Mouse (Mus musculus) limb, embryonic 11.5 days (tissue): ENCODE data around the gene Evi2. TPM values are rescaled to one million over a fixed set of nuclear protein-coding genes. Genes with fewer than 3 reads are reported as not detected.

Source experiments
- ATAC-seq: fragments of 200-750 bp; cut with Nextera tagmentation; 2 replicates; pipeline ENCODE4 v1.8.0; 2017; ENCODE audit warnings: low read depth; ENCODE audit not compliant: insufficient number of reproducible peaks, low FRiP score, low TSS enrichment
- DNase-seq: peaks from one replicate; pipeline ENCODE4 v3.0.0-alpha.2; 2015; ENCODE audit warnings: low spot score
- H3K27ac ChIP-seq: fragments of 300-500 bp; sonication (generic); replicated peaks from 2 replicates; pipeline ENCODE4 v1.5.1; 2014; ENCODE audit warnings: low read depth, mild to moderate bottlenecking, low read length
- H3K27me3 ChIP-seq: fragments of 300-500 bp; sonication (generic); 2 replicates; pipeline ENCODE4 v1.6.1; 2014; ENCODE audit warnings: mild to moderate bottlenecking, low read length, mixed read lengths; ENCODE audit not compliant: control insufficient read depth, insufficient read depth
- H3K36me3 ChIP-seq: fragments of 300-500 bp; sonication (generic); 2 replicates; pipeline ENCODE4 v1.6.1; 2014; ENCODE audit warnings: mild to moderate bottlenecking, low read length, moderate library complexity, mixed read lengths; ENCODE audit not compliant: control insufficient read depth, insufficient read depth
- H3K4me1 ChIP-seq: fragments of 300-500 bp; sonication (generic); 2 replicates; pipeline ENCODE4 v1.6.1; 2014; ENCODE audit warnings: low read length, mixed read lengths; ENCODE audit not compliant: control insufficient read depth, insufficient read depth
- H3K4me2 ChIP-seq: fragments of 300-500 bp; sonication (generic); 2 replicates; pipeline ENCODE4 v1.6.1; 2014; ENCODE audit warnings: low read depth, mild to moderate bottlenecking, moderate library complexity; ENCODE audit not compliant: severe bottlenecking
- H3K4me3 ChIP-seq: fragments of 300-500 bp; sonication (generic); 2 replicates; pipeline ENCODE4 v1.5.1; 2014; ENCODE audit warnings: low read depth, low read length
- H3K9ac ChIP-seq: fragments of 300-500 bp; sonication (generic); 2 replicates; pipeline ENCODE4 v1.6.1; 2014; ENCODE audit warnings: mild to moderate bottlenecking, low read length
- H3K9me3 ChIP-seq: fragments of 300-500 bp; sonication (generic); 2 replicates; pipeline ENCODE4 v1.6.1; 2016; ENCODE audit warnings: low read length; ENCODE audit not compliant: control insufficient read depth
- WGBS: fragments of 180-500 bp; shearing (Covaris S2); extraction: QIAGEN DNeasy Blood & Tissue Kit; methylation state at CpG from one replicate; pipeline ENCODE4 v1.1.7; 2014; 5-methylcytosine and 5-hydroxymethylcytosine counted together
- polyA plus RNA-seq: library from polyadenylated mRNA; unstranded; fragments of >200 nt; fragmentation: Nextera tagmentation; extraction: Ambion mirVana; gene quantifications from 2 replicates; pipeline ENCODE4 v1.2.1, GENCODE M21; 2014

Evi2 gene
- polyA plus RNA-seq, 1 experiment from 2014 or later, result 0.91 TPM

DNA sequence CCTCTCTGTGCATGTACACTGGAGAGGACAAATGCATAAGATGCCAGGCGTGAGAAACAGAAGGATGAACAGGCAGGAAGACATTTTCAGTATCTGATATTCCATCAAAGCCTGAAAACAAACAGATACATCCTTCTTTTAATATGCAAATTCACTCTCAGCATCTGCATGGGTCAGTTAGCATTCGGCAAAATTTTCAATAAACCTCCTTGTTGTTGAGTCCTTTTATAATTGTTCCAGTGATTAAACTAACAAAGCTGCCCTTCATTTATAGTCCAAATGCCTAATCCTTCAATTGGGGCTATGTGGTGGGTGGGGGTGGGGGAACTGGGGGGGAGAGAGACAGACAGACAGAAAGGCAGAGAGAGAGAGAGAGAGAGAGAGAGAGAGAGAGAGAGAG is 27.5 kb downstream of the Evi2 start:
- Histone ChIP-seq H3K27me3 (no peaks in the 10 kb centered on the region), H3K4me3 (no peak overlapping the region), H3K27ac (no peak overlapping the region), H3K9ac (no peak overlapping the region), H3K4me2 (no peak overlapping the region), H3K9me3 (no peaks in the 10 kb centered on the region), H3K36me3 (no peaks in the 10 kb centered on the region), H3K4me1 (no peaks in the 10 kb centered on the region)
- no peak for ATAC-seq
- DNase-seq, result no peak
- WGBS, result 78% methylated on average over 2 of the region's 2 CpGs

DNA sequence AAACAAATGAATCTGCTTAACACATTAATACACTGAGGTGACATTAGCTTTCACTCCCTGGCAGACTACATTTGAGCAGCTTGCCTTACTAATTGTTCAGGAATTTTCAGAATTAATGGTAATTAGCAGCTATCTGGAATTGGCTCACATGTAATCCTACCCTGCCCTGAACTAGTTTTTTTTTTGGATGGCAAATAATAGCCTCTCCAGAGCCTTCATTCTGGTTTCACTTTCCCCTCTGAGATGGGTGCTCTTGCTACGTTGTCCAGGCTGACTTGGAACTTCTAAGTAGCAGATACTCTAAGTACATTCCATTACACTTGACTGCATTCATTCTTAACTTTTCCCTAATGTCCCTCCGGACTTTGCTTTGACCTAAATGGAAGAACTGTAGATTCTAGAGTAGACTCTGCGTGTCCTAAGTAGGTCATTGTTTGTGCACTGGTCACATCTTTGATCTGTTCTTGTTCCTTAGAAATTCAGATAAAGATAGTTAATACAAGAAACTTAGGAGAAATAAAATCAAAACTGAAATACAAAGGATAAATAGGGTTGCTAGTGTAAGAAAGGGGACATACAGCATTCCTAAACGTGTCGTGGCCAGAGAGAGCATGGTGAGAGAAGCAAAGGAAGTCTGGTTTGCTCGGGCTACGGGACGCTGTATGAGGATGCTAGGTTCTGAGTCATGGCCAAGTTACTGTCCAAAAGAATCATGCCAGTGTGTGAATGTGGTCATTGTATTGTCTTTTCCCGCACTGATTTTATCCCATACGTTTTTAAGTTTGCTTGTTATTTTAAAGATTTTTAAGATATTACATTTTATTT is 35.2 kb downstream of the Evi2 start:
- H3K4me1 ChIP-seq, result no peaks in the 10 kb centered on the region
- no peak overlapping the region for H3K27ac ChIP-seq
- DNase-seq (no peak), ATAC-seq (no peak)
- no peak overlapping the region for H3K9ac ChIP-seq
- H3K4me2 ChIP-seq, result no peak overlapping the region
- WGBS, result 93% methylated on average over 10 of the region's 10 CpGs
- no peaks in the 10 kb centered on the region for H3K9me3 ChIP-seq
- H3K27me3 ChIP-seq, result no peaks in the 10 kb centered on the region
- no peaks in the 10 kb centered on the region for H3K36me3 ChIP-seq
- H3K4me3 ChIP-seq, result no peak overlapping the region

DNA sequence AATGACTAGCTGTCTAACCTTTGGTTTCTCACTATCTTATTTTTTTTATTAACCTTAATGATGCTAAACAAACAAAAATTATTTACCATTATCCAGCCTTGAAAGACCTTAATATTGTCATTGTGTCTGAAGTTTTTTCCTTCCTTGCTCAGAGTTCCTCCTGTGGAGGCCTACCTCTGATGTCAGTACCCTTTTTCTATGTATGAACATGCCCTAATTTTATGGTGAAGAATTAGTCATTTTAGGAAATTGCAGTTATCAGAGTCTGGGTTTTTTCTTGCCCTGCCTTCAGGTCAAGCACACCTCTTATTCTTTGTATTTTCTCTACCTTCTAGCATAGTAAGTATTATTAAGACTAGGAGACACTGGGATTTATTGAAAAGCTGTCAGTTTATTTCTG is 45.7 kb downstream of the Evi2 start:
- Histone ChIP-seq H3K27ac (no peak overlapping the region), H3K36me3 (peaks cover 4% of the 10 kb centered on the region; the same call in 1 of the 2 replicates), H3K27me3 (no peaks in the 10 kb centered on the region), H3K9ac (no peak overlapping the region), H3K4me3 (no peak overlapping the region), H3K4me2 (no peak overlapping the region), H3K4me1 (no peaks in the 10 kb centered on the region), H3K9me3 (no peaks in the 10 kb centered on the region)
- DNase-seq (no peak), ATAC-seq (no peak)

DNA sequence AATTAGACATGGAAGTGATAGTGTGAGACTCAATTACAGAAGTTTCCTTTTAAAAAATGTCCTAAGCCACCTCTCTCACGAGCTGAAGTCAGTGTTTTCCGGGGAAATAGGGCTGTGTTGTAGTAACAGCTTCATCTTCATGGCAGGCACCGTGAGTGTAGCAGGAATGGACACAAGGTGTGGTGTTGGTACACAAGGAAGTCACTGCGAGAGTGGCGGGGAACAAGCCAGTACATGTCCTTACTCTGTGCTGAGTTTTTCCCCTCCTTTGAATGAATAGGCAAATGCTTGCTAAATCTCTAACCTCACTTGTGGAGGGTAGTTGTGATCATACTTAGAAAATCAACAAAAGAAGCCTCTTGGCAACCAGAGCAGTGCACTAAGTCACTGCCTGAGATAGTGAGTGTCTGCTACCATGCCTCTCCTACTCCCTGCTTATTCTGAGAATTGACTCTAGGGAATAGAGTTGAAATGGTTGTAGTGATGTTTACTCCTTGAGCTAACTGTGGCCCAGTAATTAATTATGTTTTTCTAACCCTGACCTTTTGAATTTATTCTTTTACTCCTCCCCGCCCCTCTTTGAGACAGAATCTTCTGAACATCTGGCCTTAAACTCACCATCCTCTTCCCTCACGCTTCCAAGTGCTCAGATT is 46.4 kb downstream of the Evi2 start:
- H3K27me3 ChIP-seq, result no peaks in the 10 kb centered on the region
- H3K36me3 ChIP-seq, result peaks cover 4% of the 10 kb centered on the region; the same call in 1 of the 2 replicates
- H3K4me3 ChIP-seq, result no peak overlapping the region
- DNase-seq (no peak), ATAC-seq (no peak)
- no peak overlapping the region for H3K4me2 ChIP-seq
- H3K27ac ChIP-seq, result no peak overlapping the region
- WGBS, result 82% methylated on average over 7 of the region's 7 CpGs
- H3K9ac ChIP-seq, result no peak overlapping the region
- H3K9me3 ChIP-seq, result no peaks in the 10 kb centered on the region
- no peaks in the 10 kb centered on the region for H3K4me1 ChIP-seq

DNA sequence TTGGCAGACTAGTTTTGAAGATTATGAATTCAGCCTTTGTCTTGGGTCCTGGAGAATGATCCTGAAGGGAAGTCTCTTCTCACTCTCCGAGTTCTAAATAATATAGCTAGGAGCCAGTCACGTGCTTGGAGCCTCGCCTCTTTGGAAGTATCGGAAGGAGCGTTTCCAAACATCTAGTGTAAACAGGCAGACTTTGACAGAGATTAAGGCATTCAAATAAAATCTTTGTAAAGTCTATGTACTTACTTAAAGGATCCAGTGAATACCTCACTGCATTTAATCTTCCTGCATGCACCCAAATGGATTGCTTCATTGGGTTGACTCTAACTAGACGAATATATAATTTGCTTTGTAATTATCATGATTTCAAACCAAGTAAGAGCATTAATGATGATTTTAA is 47.0 kb downstream of the Evi2 start:
- Histone ChIP-seq H3K27me3 (no peaks in the 10 kb centered on the region), H3K9me3 (no peaks in the 10 kb centered on the region), H3K36me3 (peaks cover 4% of the 10 kb centered on the region; the same call in 1 of the 2 replicates), H3K9ac (no peak overlapping the region), H3K4me3 (no peak overlapping the region), H3K27ac (no peak overlapping the region), H3K4me1 (no peaks in the 10 kb centered on the region), H3K4me2 (no peak overlapping the region)
- DNase-seq (no peak), ATAC-seq (no peak)
- 94% methylated on average over 6 of the region's 6 CpGs for WGBS

DNA sequence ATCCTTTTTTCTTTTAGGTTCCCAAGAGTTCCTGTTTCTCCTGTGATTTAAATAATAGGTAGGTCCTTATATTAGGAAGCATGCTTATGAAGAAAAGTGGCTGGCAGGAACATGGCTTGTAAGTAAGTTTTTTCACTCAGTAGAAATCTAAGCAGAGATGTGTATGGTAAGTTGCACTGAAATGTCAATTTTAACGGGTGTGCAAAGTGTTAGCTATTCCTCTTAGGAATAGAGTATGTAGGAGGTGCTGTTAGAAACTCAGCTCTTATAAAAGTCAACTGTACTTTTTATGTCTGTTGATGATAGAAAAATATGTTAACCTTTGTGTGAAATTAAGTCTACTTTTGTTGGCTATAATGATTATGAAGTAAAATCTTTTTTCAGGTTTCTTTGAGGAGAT is 62.3 kb downstream of the Evi2 start:
- H3K36me3 ChIP-seq, result peaks cover 5% of the 10 kb centered on the region; the same call in 1 of the 2 replicates
- WGBS, result 79% methylated on average over 1 of the region's 1 CpGs
- ATAC-seq (no peak), DNase-seq (no peak)
- no peak overlapping the region for H3K4me3 ChIP-seq
- H3K9ac ChIP-seq, result no peak overlapping the region
- H3K27me3 ChIP-seq, result no peaks in the 10 kb centered on the region
- H3K27ac ChIP-seq, result no peak overlapping the region
- no peak overlapping the region for H3K4me2 ChIP-seq
- H3K9me3 ChIP-seq, result no peaks in the 10 kb centered on the region
- H3K4me1 ChIP-seq, result no peaks in the 10 kb centered on the region

Other genes starting within 250 kb of the Evi2 start
- not detected in 2 replicates for gene Gm9964, start 233.7 kb downstream of the Evi2 start, polyA plus RNA-seq
- 9.9 and 10.1 TPM in 2 replicates for gene Nf1, start 190.9 kb downstream of the Evi2 start, polyA plus RNA-seq
- gene Omg, start 26.5 kb downstream of the Evi2 start, polyA plus RNA-seq, result 0.12 and 0.33 TPM in 2 replicates
- 0.15 and 0.27 TPM in 2 replicates for gene Evi2b, start 6.8 kb downstream of the Evi2 start, polyA plus RNA-seq
- gene Evi2a, start within 50 bp of the Evi2 start, polyA plus RNA-seq, result 2.0 and 2.3 TPM in 2 replicates
- gene Rab11fip4, start 60.6 kb upstream of the Evi2 start, polyA plus RNA-seq, result 10.7 and 12.2 TPM in 2 replicates